Comparison of ENCODE assay signal across 12 mouse cellular contexts in the genomic region with DNA sequence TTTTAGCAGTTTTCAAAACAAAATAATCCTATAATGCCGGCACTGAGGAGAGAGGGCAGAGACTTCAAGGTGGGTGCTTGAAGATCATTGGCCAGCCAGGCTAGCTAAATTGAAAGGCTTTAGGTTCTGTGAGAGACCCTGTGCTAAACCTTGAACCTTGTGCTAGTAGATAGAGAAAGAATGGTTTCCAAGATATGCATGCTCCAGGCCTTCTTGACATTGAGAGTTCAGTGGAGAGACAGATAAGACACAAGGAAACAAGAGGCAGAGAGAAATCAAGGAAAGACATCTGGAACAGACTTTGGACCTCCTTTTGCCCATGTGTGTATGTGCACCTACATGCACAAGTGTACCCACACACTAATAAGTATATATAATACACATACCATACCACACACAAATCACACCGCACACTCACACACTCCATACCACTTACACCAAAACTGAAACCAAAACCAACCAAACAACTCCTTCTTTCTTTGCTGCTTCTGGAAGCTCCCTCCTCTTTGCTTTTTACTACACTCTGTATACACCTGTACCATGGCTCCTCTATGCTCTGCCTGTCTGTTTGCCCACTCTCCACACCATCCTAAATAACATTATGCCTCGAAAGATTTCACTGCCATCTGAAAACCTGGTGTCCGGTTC. TPM values are rescaled to one million over a fixed set of nuclear protein-coding genes. Genes with fewer than 3 reads are reported as not detected.
DNase-seq lines count a peak whose midpoint lies in the region; ATAC-seq lines count a peak whose summit lies in the region.
"Had no signal": no experiment of that assay in that cellular context is flagged by ENCODE, and none has a peak within 500 bp of the region (broad histone marks: within the 10 kb centered on the region; RNA-seq: fewer than 3 reads in every experiment).

No protein-coding gene starts in this region.

- peak; percentile 79 for ATAC-seq in CD4-positive, CD25-positive, alpha-beta regulatory T cell, adult 4 months
- ATAC-seq in activated CD4-positive, CD25-positive, alpha-beta regulatory T cell, adult 4 months = peak; percentile 81
- ATAC-seq in intestine, embryonic 15.5 days = peak; percentile 88
- peak; percentile 69 for ATAC-seq in megakaryocyte progenitor cell, adult 5-6 weeks (replicated peaks; ENCODE audit: poor library complexity)

- H3K9me3 ChIP-seq in intestine, embryonic 15.5 days = no peaks in the 10 kb centered on the region
- H3K9me3 ChIP-seq: limb, embryonic 12.5 days had no signal

- intact Hi-C loops in gastrocnemius, postnatal 14 days (cut with DNase I; ENCODE audit: low total_unique reads) = no loop called here

- no peak overlapping the region for H3K9ac ChIP-seq in intestine, embryonic 15.5 days
- H3K9ac ChIP-seq: limb, embryonic 12.5 days had no signal

- H3K36me3 ChIP-seq in intestine, embryonic 15.5 days = no peaks in the 10 kb centered on the region
- H3K36me3 ChIP-seq: limb, embryonic 12.5 days had no signal

- 79% methylated on average over 4 of the region's 4 CpGs for WGBS in intestine, embryonic 15.5 days

- H3K4me1 ChIP-seq in intestine, embryonic 15.5 days (replicated peaks) = peaks cover 9% of the 10 kb centered on the region; the same call in 1 of the 2 replicates
- H3K4me1 ChIP-seq: limb, embryonic 12.5 days had no signal

- no peak for DNase-seq in gastrocnemius, postnatal 14 days
- no peak for DNase-seq in urinary bladder, postnatal 10 days (ENCODE audit: low spot score)
- DNase-seq in frontal cortex, postnatal 14 days (ENCODE audit: low spot score in 2 of 2) = no peak
- DNase-seq: adrenal gland, postnatal 25 days; cerebellum, postnatal 10 days; heart, postnatal 14 days; kidney, adult 8-10 months had no signal

- H3K4me3 ChIP-seq in intestine, embryonic 15.5 days (replicated peaks) = no peak overlapping the region
- H3K4me3 ChIP-seq: limb, embryonic 12.5 days had no signal

- 0 out of 2 replicates have a peak overlapping the region, but pooled peaks have one; percentile 13 for H3K4me2 ChIP-seq in intestine, embryonic 15.5 days (replicated peaks)
- H3K4me2 ChIP-seq: limb, embryonic 12.5 days had no signal

- no peaks in the 10 kb centered on the region for H3K27me3 ChIP-seq in intestine, embryonic 15.5 days (replicated peaks)
- H3K27me3 ChIP-seq: limb, embryonic 12.5 days had no signal

- peak overlapping the region; percentile 38 for H3K27ac ChIP-seq in intestine, embryonic 15.5 days
- H3K27ac ChIP-seq: limb, embryonic 12.5 days had no signal

RNA-seq across cellular contexts. Expression of a gene that starts 24.6 kb away (rescaled TPM):
- polyA plus RNA-seq in CD4-positive, CD25-positive, alpha-beta regulatory T cell, adult 4 months (2017; shearing (Covaris generic)) = 10 to 100 TPM; 16.1 to 16.5 TPM
- polyA plus RNA-seq in activated CD4-positive, CD25-positive, alpha-beta regulatory T cell, adult 4 months (2017; shearing (Covaris generic)) = 10 to 100 TPM; 21.7 to 22.4 TPM
- polyA plus RNA-seq in intestine, embryonic 15.5 days (2015; fragmentation: Nextera tagmentation; extraction: Ambion mirVana) = 20.2 and 23.3 TPM in 2 replicates
- 58.0 and 60.1 TPM in 2 replicates for total RNA-seq in megakaryocyte progenitor cell, adult 5-6 weeks (2015)
- total RNA-seq in megakaryocyte progenitor cell, adult 5-6 weeks (2017) = 9.0 and 12.6 TPM in 2 replicates
- total RNA-seq in gastrocnemius, postnatal 14 days (2021) = 10 to 100 TPM; 45.8 to 49.0 TPM

RNA-seq across cellular contexts. Expression of a gene that starts 25.4 kb away (rescaled TPM):
- under 1 TPM in 1 of 2 experiments, not detected in 1; 0.91 TPM for polyA plus RNA-seq in CD4-positive, CD25-positive, alpha-beta regulatory T cell, adult 4 months (2017; shearing (Covaris generic))
- under 1 TPM; 0.12 to 0.13 TPM for polyA plus RNA-seq in activated CD4-positive, CD25-positive, alpha-beta regulatory T cell, adult 4 months (2017; shearing (Covaris generic))
- polyA plus RNA-seq in intestine, embryonic 15.5 days (2015; fragmentation: Nextera tagmentation; extraction: Ambion mirVana) = 3.4 and 4.0 TPM in 2 replicates
- total RNA-seq in megakaryocyte progenitor cell, adult 5-6 weeks (2015) = 11.3 and 15.9 TPM in 2 replicates
- total RNA-seq in megakaryocyte progenitor cell, adult 5-6 weeks (2017) = 13.1 TPM in 2 replicates
- 1 to 10 TPM in 1 of 2 experiments, under 1 TPM in 1; 0.75 to 1.4 TPM for total RNA-seq in gastrocnemius, postnatal 14 days (2021)
